Mouse (Mus musculus): ENCODE results near the gene Vps41. TPM values are rescaled to one million over a fixed set of nuclear protein-coding genes. Genes with fewer than 3 reads are reported as not detected.

Vps41 gene
- polyA plus RNA-seq, 2 experiments from 2014 or later: 67.6 to 94.8 TPM

GRCm38 (mm10) chr13:18875321-18875720 is 158.2 kb downstream of the Vps41 start:
- no peak for ATAC-seq

GRCm38 (mm10) chr13:18892910-18893309 is 175.8 kb downstream of the Vps41 start:
- no peak for ATAC-seq

- no peak for ATAC-seq
Measured at GRCm38 (mm10) chr13:18896789-18897188, 179.7 kb downstream of the Vps41 start.

GRCm38 (mm10) chr13:18903623-18904022 is 186.5 kb downstream of the Vps41 start:
- no peak for ATAC-seq

- ATAC-seq: no peak
Measured at GRCm38 (mm10) chr13:18914774-18915173, 197.7 kb downstream of the Vps41 start.

Other genes starting within 250 kb of the Vps41 start
- gene Amph, start 230.9 kb downstream of the Vps41 start, polyA plus RNA-seq (2017; shearing (Covaris generic)): under 1 TPM in 1 of 2 experiments, not detected in 1; 0.29 TPM

Measured in activated CD4-positive, CD25-positive, alpha-beta regulatory T cell, adult 4 months (primary cell).